Mouse (Mus musculus) lung, postnatal 36 days (tissue): ENCODE measurements around the gene Urm1.
A peak's percentile ranks its signal among the peaks of the same experiment; 100 is the strongest.

Source experiments
- DNase-seq: peaks from one replicate; pipeline ENCODE4 v3.0.0; 2022; ENCODE audit warnings: mixed read lengths

Urm1 gene

DNA sequence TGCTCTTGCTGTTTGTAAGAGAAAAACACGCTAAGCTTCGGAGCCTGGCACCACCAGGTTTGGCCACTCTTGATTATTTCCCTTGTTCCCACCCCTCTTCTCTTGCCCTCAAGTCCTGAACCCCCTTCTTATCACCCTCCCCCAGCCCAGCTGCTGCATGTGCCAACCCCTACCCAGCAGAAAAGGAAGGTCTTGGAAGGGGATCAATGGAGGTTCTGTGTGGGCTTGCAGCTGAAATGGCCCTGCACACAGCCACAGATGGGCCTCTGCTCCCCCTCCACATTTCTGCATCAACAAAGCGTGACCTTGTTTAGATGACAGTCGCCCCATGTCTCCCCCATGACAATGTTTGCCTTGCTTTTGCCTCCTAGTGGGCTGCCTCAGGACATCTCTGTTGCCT is 11.2 kb downstream of the Urm1 start:
- no peak for DNase-seq

GRCm38 (mm10) chr2:29833796-29834195 is 13.9 kb downstream of the Urm1 start:
- DNase-seq = no peak

- no peak for DNase-seq
Observed at GRCm38 (mm10) chr2:29835391-29835899, 15.6 kb downstream of the Urm1 start.

DNA sequence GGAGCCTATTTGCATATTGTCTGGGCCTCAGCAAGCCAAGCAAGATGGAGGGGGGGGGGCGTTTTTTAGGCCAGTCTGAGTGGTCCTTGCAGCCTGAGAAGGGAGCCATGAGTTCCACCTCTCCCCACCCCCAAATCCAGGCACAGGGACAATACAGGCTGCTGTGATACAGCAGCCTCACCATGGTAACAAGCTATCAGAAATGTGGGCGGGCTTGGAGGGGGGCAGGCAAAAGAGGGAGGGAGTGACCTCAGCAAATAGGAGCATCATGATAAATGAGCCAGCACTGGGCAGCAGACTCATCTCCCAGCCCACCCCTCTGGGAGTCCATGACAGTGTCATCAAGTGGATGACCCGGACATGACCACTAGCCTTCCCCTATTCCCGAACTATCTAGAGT is 19.6 kb downstream of the Urm1 start:
- no peak for DNase-seq

DNA sequence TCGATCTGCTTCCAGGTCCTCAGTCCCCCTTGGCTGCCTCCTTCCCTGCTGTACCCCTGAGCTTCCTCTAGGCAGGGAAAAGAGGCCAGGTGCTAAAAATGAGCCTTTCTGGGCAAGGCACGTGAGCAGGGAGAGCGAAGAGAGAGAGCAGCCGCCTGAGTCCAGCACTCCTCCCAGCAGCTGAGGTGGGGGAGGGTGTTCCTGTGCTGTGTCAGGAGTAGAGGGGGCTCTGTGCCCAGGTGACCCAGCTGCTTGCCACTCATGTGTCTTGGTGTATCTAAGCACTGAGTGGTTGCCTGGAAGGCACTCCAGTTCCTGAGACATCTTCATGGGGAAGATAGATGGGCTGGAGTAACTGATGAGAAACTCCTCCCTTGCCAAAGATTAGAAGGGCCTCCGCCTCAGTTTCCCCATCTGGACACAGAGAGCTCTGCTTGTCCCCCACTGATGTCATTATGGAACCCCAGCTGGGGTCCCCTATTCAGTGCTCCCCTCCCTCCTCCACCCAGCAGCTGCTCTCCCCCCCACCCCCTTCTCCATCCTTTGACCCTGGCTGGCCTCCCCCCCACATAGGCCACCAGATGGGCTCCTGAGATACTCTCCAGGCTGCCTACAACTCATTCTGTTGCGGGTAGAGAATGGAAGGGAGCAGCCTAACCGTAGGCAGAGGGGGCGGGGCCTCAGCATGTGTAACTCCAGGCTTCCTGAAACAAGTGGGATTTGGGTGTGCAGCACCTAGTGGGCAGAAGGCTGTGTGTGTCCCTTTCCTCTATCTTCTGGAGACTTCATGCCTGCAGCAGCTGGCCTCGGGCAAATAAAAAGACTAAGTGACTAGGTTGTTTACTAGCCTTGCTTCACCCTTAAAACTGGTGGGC is 23.6 kb downstream of the Urm1 start:
- DNase-seq = no peak

DNA sequence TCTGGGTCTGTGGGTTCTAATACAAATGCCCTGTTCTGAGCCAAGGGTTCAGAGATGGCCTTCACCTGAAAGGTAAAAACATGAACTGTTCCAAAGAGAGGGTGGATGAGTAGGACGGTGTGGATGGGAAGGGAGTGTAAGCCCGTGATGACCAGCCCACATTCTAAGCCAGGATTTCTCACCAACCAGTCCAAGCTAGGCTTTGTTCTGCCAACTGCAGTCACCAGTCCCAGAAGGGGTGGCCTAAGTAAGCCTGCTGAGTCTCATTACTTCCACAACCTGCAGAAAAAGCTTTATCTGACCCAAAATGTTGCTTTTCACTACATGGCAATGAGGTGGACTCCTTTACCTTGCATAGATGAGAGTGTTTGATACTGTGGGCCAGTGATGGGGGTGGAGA is 24.2 kb downstream of the Urm1 start:
- DNase-seq = no peak

- DNase-seq = no peak
Observed at GRCm38 (mm10) chr2:29844661-29845060, 24.8 kb downstream of the Urm1 start.

DNA sequence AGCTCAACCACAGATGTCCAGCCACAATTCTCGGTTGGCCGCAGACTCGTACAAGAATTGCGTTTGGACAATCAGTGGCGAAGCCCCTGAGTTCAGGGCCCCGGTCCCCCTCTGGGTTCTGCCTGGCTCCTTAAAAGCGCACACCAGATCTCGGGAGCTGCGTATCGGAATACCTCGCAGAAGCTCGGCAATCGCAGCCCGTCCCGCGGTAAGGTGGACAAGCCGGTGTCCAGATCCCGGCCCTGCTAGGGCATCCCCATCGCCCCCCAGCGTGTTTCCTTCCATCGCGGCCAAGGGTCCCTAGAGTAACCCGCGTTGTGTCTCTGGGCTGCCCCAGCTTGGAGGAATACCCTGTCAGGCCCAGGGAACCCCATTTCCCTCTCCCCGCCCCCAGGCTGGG is 25.8 kb downstream of the Urm1 start:
- DNase-seq = no peak

DNA sequence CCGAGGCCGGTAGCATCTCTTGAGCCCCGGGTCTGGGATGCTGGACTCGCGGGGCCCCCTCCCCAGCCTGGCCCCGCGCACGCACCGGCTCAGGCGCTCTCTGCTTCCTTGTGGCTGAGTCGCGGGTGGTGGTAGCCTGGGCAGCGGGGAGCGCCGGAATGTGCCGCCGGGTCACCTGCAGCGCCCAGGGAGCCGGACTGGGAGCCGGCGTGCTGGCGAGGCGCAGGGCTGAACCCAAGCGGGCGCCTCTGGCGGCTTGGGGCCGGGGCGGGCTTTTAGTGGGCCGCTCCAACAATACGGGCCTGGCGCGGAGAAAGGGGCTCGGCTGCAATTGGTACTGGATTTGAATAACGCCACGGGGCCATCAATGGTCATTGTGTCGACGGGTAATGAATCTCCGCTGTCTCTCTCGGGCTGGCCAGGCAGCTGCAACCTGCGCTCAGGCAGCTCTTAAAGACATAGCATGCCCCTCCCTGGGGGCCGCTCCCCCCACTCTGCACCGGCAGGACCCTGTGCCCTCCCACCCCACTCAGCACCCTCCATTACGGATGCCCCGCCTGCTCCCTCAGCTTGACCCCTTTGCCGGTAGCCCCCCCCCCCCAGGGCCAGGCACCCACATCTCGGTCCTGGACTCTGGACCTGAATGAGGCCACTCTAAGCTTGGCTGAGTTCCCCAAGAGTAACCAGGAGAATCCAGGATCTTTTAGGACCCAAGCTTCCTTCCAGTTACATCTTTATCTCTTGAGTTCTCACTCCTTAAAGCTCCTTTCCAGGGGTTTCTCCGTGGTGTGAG is 26.4 kb downstream of the Urm1 start:
- no peak for DNase-seq

GRCm38 (mm10) chr2:29846911-29847310 is 27.0 kb downstream of the Urm1 start:
- no peak for DNase-seq

DNA sequence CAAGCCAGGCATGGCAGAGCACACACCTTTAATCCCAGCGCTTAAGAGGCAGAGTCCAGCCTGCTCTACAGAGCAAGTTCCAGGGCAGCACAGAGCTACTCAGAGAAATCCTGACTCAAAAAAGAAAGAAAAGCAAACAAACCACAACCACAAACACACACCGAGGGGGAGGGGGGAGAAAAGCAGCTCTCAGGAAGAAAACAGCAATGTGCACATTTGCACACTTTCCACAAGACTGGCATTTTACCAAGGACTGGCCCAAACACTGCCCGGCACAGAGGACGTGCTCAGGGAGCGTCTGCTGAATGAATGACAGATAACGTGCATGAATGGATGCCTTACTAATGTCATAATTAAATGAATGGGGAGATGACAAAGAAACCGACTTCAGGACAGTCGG is 29.2 kb downstream of the Urm1 start:
- no peak for DNase-seq

GRCm38 (mm10) chr2:29849841-29850480 is 30.1 kb downstream of the Urm1 start:
- DNase-seq = no peak

DNA sequence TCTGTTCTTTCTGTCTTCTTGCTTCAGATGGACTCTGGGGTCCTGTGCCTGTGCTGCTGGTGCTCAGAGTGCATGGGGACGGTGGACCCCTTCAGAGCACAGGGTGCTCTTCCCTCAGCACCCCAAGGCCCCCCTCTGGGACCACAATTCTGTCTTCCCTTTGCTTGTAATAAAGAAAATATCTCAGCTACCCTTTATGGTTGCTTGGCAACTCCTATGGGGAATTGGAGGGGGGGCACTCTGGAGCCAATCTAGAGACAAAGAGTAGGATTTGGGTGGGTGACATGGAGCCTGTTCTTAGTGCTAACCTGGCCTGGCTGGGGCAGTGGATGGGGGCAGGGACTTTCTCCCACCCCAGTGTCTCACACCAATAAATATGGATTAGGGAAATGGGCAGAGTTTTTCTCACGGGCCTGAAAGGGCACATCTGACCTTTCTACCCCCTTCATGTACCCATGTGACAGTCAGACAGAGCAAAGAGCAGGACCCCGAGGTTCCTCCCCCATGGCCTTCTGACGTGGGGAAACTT is 33.1 kb downstream of the Urm1 start:
- DNase-seq = no peak

DNA sequence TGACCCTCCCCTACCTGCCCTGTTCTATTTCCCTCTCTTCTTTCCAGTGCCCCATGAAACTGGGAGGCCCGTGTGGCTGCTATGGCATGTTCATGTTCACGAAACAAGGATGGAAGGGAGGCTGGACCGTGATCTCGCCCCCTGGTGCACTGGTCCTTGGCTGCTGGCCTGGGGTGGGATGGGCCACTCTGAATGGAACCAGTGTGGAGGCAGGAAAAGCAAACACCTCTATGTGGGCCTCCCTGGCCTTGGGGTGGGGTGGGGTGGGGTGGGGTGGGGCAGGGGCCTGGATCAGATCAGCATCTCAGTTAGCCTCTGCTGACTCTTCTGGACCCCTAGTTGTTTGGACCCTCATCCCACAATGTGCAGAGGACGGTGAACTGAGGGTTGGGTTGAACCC is 33.9 kb downstream of the Urm1 start:
- no peak for DNase-seq

- DNase-seq = no peak
Observed at GRCm38 (mm10) chr2:29855585-29856210, 35.8 kb downstream of the Urm1 start.

GRCm38 (mm10) chr2:29856451-29857260 is 36.8 kb downstream of the Urm1 start:
- DNase-seq = no peak

GRCm38 (mm10) chr2:29857341-29857740 is 37.5 kb downstream of the Urm1 start:
- DNase-seq = no peak

GRCm38 (mm10) chr2:29857967-29858366 is 38.1 kb downstream of the Urm1 start:
- no peak for DNase-seq

GRCm38 (mm10) chr2:29858748-29859473 is 39.0 kb downstream of the Urm1 start:
- peak; percentile 54 for DNase-seq

GRCm38 (mm10) chr2:29865125-29865524 is 45.2 kb downstream of the Urm1 start:
- DNase-seq = no peak
